Mouse (Mus musculus) midbrain, postnatal 0 days (tissue): Measurements from ENCODE around the gene Cgref1. TPM values are rescaled to one million over a fixed set of nuclear protein-coding genes. Genes with fewer than 3 reads are reported as not detected.

Experiments used
- ATAC-seq: fragments of 200-750 bp; cut with Nextera tagmentation; 2 replicates; pipeline ENCODE4 v1.8.0; 2017; ENCODE audit warnings: moderate number of reproducible peaks, mild to moderate bottlenecking, moderate TSS enrichment, moderate library complexity; ENCODE audit not compliant: low FRiP score
- DNase-seq: peaks from one replicate; pipeline ENCODE4 v3.0.0-alpha.2; 2015; ENCODE audit warnings: low spot score
- H3K27ac ChIP-seq: fragments of 300-500 bp; sonication (generic); 2 replicates; pipeline ENCODE4 v1.5.1; 2014; ENCODE audit warnings: low read depth, mild to moderate bottlenecking, low read length, mixed read lengths
- H3K27me3 ChIP-seq: fragments of 300-500 bp; sonication (generic); 2 replicates; pipeline ENCODE4 v1.6.1; 2014; ENCODE audit warnings: low read length, control low read depth, mixed read lengths; ENCODE audit not compliant: insufficient read depth
- H3K36me3 ChIP-seq: fragments of 300-500 bp; sonication (generic); 2 replicates; pipeline ENCODE4 v1.6.1; 2014; ENCODE audit warnings: low read length, control low read depth, mixed read lengths; ENCODE audit not compliant: insufficient read depth
- H3K4me1 ChIP-seq: fragments of 300-500 bp; sonication (generic); 2 replicates; pipeline ENCODE4 v1.6.1; 2014; ENCODE audit warnings: mild to moderate bottlenecking, control low read depth, antibody characterized with exemption, low read length, mixed read lengths; ENCODE audit not compliant: insufficient read depth
- H3K4me2 ChIP-seq: fragments of 300-500 bp; sonication (generic); 2 replicates; pipeline ENCODE4 v1.6.1; 2014; ENCODE audit warnings: low read depth, mild to moderate bottlenecking, low read length, mixed read lengths; ENCODE audit not compliant: poor library complexity, severe bottlenecking
- H3K4me3 ChIP-seq: fragments of 300-500 bp; sonication (generic); 2 replicates; pipeline ENCODE4 v1.5.1; 2014; ENCODE audit warnings: low read depth, mild to moderate bottlenecking, low read length, moderate library complexity
- H3K9ac ChIP-seq: fragments of 300-500 bp; sonication (generic); replicated peaks from 2 replicates; pipeline ENCODE4 v1.6.1; 2014; ENCODE audit warnings: mild to moderate bottlenecking, low read length, moderate library complexity, mixed read lengths; ENCODE audit not compliant: poor library complexity, severe bottlenecking
- H3K9me3 ChIP-seq: fragments of 300-500 bp; sonication (generic); 2 replicates; pipeline ENCODE4 v1.6.1; 2016; ENCODE audit warnings: low read length, control low read depth
- CTCF ChIP-seq: IDR thresholded peaks from 2 replicates; pipeline ENCODE4 v1.5.1; 2016; ENCODE audit warnings: antibody characterized with exemption, mild to moderate bottlenecking
- WGBS: fragments of 180-500 bp; shearing (Covaris S2); extraction: QIAGEN DNeasy Blood & Tissue Kit; methylation state at CpG from one replicate; pipeline ENCODE4 v1.1.7; 2014; 5-methylcytosine and 5-hydroxymethylcytosine counted together
- polyA plus RNA-seq: library from polyadenylated mRNA; unstranded; fragments of >200 nt; fragmentation: Nextera tagmentation; extraction: Ambion mirVana; gene quantifications from 2 replicates; pipeline ENCODE4 v1.2.1, GENCODE M21; 2015
- total RNA-seq: library from RNA; depleted of rRNA; stranded (reverse); fragments of >200 nt; gene quantifications from 2 replicates; pipeline ENCODE4 v1.2.3, GENCODE M21; 2014

Cgref1 gene
- total and polyA plus RNA-seq, 2 experiments from 2014 or later, result 108 to 162 TPM

DNA sequence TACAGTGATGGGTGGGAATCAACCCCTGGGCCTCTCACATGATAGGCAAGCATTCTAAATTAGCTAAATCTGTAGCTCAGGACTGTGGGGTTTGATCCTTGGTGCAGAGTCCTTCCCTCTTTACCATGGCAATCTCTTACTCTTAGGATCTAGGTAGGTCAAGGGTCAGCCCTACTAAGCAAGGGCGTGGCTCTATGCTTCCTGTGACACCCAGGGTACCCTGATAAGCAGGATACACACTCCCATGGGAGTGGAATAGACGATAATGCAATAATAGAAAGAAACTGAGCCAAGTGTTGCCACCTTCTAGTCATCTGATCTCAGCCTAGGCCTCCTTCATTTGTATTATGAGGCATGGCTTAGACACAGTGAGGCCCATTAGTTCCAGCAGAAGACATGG, 24.0 kb upstream of the Cgref1 start:
- 83% methylated on average over 2 of the region's 2 CpGs for WGBS
- Histone ChIP-seq H3K4me2 (no peak overlapping the region), H3K9me3 (no peaks in the 10 kb centered on the region), H3K9ac (no peak overlapping the region), H3K4me3 (no peak overlapping the region), H3K36me3 (no peaks in the 10 kb centered on the region), H3K27me3 (no peaks in the 10 kb centered on the region), H3K27ac (no peak overlapping the region), H3K4me1 (no peaks in the 10 kb centered on the region)
- DNase-seq (no peak), ATAC-seq (no peak)
- TF ChIP-seq CTCF, result no peak

DNA sequence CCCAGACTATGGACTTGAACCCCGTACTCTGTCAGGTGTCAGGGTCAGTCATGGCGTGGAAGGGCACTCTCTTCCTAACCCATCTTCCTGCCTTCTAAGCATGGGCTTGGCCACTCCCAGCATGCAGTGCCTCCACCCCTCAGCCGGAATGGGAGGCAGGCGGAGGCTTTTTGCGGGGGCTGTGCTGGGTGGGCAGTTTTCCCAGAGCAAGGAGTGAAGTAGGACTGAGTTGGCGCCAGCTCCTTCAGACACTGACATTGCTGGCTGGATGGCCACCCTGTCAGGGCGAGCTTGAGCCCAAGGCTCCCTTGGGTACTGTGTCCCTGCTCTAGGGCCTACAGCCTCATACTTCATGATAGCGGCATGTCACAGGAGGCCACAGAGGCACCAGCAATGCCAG, 23.0 kb upstream of the Cgref1 start, which contains the start of gene Tcf23:
Gene Tcf23 (plus strand): TSS at position 247 of the 400 bp plus-strand sequence.
- WGBS, result 66% methylated on average over 8 of the region's 8 CpGs
- Histone ChIP-seq H3K9ac (no peak within 1 kb of the TSS), H3K4me2 (no peak within 1 kb of the TSS), H3K27ac (no peak within 1 kb of the TSS), H3K4me1 (no peaks in the 10 kb centered on the region), H3K9me3 (no peaks in the 10 kb centered on the region), H3K36me3 (no peaks in the 10 kb centered on the region), H3K4me3 (no peak within 1 kb of the TSS), H3K27me3 (no peaks in the 10 kb centered on the region)
- TF ChIP-seq CTCF, result no peak
- ATAC-seq (no peak), DNase-seq (no peak)

DNA sequence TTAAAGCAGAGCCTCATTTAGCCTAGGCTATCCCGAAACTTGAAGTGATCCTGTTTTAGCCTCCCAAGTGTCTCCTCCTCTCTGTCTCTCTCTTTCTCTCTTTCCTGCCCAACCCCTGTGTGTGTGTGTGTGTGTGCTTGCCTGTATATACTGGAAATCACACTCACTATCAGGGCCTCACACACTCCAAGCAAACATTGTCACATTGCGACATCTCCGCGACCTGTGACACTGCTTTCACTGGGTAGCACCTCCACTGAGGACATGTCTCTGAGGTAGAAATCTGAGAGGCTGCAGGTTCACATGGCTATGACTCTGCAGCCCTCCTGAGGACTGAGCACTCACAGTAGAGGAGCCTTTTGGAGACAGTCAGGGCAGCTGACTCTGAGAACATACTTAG, 20.8 kb upstream of the Cgref1 start:
- H3K4me2 ChIP-seq, result no peak overlapping the region
- H3K4me3 ChIP-seq, result no peak overlapping the region
- ATAC-seq (no peak), DNase-seq (no peak)
- H3K36me3 ChIP-seq, result no peaks in the 10 kb centered on the region
- no peak for TF ChIP-seq CTCF
- no peaks in the 10 kb centered on the region for H3K9me3 ChIP-seq
- no peaks in the 10 kb centered on the region; the same call in 1 of the 2 replicates for H3K27me3 ChIP-seq
- H3K4me1 ChIP-seq, result no peaks in the 10 kb centered on the region
- H3K9ac ChIP-seq, result no peak overlapping the region
- WGBS, result 92% methylated on average over 4 of the region's 4 CpGs
- no peak overlapping the region for H3K27ac ChIP-seq

DNA sequence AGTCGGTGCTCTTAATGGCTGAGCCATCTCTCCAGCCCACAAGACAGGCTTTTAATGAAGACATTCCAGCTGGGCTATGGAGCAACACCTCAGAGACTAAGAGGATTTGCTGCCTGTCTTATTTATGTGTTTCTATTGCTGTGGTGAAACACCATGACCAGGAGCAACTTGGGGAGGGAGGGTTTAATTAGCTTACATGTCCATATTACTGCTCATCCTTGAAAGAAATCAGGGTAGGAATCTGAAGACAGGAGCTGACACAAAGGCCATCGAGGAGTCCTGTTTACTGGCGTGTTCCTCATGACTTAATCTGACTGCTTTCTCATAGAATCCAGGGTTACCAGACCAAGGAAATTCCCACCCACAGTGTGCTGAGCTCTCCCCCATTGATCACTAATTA, 18.5 kb upstream of the Cgref1 start:
- H3K27ac ChIP-seq, result no peak overlapping the region
- no peaks in the 10 kb centered on the region for H3K9me3 ChIP-seq
- no peaks in the 10 kb centered on the region; the same call in 1 of the 2 replicates for H3K27me3 ChIP-seq
- no peaks in the 10 kb centered on the region for H3K36me3 ChIP-seq
- DNase-seq (no peak), ATAC-seq (no peak)
- 22% methylated on average over 3 of the region's 3 CpGs for WGBS
- no peak for TF ChIP-seq CTCF
- no peak overlapping the region for H3K4me2 ChIP-seq
- no peak overlapping the region for H3K4me3 ChIP-seq
- H3K9ac ChIP-seq, result no peak overlapping the region
- H3K4me1 ChIP-seq, result peaks cover 6% of the 10 kb centered on the region; the same call in 1 of the 2 replicates

DNA sequence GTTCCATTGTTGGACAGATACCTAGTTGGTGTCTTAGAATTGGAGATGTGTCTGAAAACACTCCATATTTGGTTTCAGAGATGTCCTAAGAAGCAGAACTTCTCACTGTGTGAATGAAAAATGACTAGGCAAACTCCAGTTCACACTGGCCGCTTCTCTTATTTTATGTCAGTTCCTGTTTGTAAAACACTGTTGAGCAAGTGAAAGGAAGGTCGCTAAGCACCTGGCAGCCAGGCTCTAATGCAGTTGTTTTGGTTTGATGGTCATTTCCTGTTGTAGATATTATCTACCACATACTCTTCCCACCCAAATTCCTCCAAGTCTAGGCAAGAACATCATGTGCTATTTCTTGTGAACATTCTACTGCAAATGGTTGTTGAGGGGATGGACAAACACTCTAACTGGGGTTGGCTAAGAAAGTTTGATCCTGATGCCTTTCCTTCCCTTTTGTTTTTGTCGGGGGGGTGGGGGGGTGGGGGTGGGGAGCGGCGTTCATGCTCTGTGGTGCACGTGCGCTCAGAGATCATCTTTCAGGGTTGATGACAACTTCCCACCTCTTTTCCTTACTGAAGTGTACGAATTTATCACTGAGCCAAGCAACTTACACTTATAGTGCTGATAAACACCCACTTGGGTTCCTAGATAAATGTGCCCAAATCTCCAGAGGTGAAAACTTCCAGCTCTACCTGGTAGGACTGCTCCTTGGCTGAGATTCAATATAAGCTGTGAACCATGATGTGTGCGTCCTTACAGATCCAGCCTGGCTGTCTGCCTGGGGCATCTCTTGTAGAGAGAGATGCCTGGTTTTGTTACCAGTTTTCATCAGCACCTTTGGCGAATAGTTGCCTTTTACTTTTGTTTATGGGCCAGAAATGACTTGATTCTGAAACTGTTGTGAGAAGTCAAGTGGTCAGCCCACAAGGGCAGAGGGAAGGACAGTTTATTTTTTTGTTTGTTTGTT, 16.4 kb upstream of the Cgref1 start:
- no peaks in the 10 kb centered on the region for H3K9me3 ChIP-seq
- H3K9ac ChIP-seq, result no peak overlapping the region
- H3K27ac ChIP-seq, result no peak overlapping the region
- no peak overlapping the region for H3K4me3 ChIP-seq
- H3K4me2 ChIP-seq, result no peak overlapping the region
- H3K4me1 ChIP-seq, result peaks cover 17% of the 10 kb centered on the region; the same call in 1 of the 2 replicates
- peaks cover 11% of the 10 kb centered on the region for H3K36me3 ChIP-seq
- 79% methylated on average over 10 of the region's 10 CpGs for WGBS
- no peak for ATAC-seq
- H3K27me3 ChIP-seq, result no peaks in the 10 kb centered on the region; the same call in 1 of the 2 replicates
- no peak for DNase-seq
- no peak for TF ChIP-seq CTCF

DNA sequence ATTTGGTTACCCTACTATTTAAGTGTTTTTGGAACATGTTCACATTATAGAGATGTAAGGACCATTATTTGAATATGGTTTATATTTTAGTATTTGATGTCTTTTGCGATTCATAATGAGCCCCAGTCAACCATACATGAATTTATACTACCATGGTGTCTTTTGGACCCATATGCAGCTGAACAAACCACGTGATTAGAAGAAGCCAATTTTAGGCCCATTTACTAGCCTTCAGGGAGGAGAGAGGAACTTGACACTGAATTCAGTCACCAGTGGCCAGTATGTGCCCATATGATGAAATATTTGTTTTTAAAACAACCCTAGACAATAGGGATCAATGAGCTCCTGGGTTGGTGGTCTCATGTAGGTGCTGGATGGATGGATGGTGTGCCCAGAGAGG, 15.4 kb upstream of the Cgref1 start:
- Histone ChIP-seq H3K4me3 (peak overlapping the region; percentile 84; the same call in 1 of the 2 replicates), H3K27ac (peak overlapping the region; percentile 89; the same call in 1 of the 2 replicates), H3K4me2 (peak overlapping the region; percentile 50), H3K4me1 (peaks cover 17% of the 10 kb centered on the region; the same call in 1 of the 2 replicates), H3K27me3 (no peaks in the 10 kb centered on the region; the same call in 1 of the 2 replicates), H3K9ac (no peak overlapping the region), H3K36me3 (peaks cover 14% of the 10 kb centered on the region), H3K9me3 (no peaks in the 10 kb centered on the region)
- ATAC-seq (no peak), DNase-seq (no peak)
- WGBS, result 91% methylated on average over 2 of the region's 2 CpGs
- no peak for TF ChIP-seq CTCF
